Mouse (Mus musculus) natural killer cell, adult 2 months (primary cell): Measurements from ENCODE around the gene Cst3.

Source experiments
- DNase-seq, 2 experiments: peaks; one replicate each; pipeline ENCODE4 v3.0.0; 2022; ENCODE audit warnings: low spot score in 2 of 2

Gene Cst3

GRCm38 (mm10) chr2:148856630-148857400 is 18.7 kb downstream of the Cst3 start:
- no peak for DNase-seq

GRCm38 (mm10) chr2:148851116-148851906 is 24.2 kb downstream of the Cst3 start:
- DNase-seq: peak; percentile 1 to 63

- no peak for DNase-seq
Observed at GRCm38 (mm10) chr2:148839224-148839623, 36.3 kb downstream of the Cst3 start.

- DNase-seq: no peak
Observed at GRCm38 (mm10) chr2:148838075-148838777, 37.3 kb downstream of the Cst3 start.

- no peak for DNase-seq
Observed at GRCm38 (mm10) chr2:148834912-148835311, 40.6 kb downstream of the Cst3 start, which contains the start of gene Cst9. Gene Cst9 (plus strand): TSS chr2:148835147.

- DNase-seq: no peak
Observed at GRCm38 (mm10) chr2:148825986-148826385, 49.5 kb downstream of the Cst3 start.
